Mouse (Mus musculus) cerebellum, adult 2 months (tissue): Measurements from ENCODE around the gene Ccni. TPM values are rescaled to one million over a fixed set of nuclear protein-coding genes. Genes with fewer than 3 reads are reported as not detected.

Experiments
- DNase-seq, 2 experiments: peaks; one replicate each; pipeline ENCODE4 v3.0.0; 2021
- H3K27ac ChIP-seq: fragments of 200-500 bp; 2 replicates; pipeline ENCODE4 v1.5.1; 2012; ENCODE audit warnings: low read length, control low read depth, inconsistent platforms; ENCODE audit not compliant: insufficient read depth
- H3K27me3 ChIP-seq: fragments of 200-500 bp; 2 replicates; pipeline ENCODE4 v1.6.1; 2012; ENCODE audit warnings: inconsistent platforms, mild to moderate bottlenecking, low read length, moderate library complexity; ENCODE audit not compliant: control insufficient read depth, insufficient read depth
- H3K4me1 ChIP-seq: fragments of 200-500 bp; 2 replicates; pipeline ENCODE4 v1.6.1; 2011; ENCODE audit warnings: low read length; ENCODE audit not compliant: control insufficient read depth, insufficient read depth
- H3K4me3 ChIP-seq: fragments of 200-500 bp; replicated peaks from 2 replicates; pipeline ENCODE3; 2011; ENCODE audit warnings: mild to moderate bottlenecking, low read depth, low read length, control low read depth; ENCODE audit not compliant: insufficient read depth
- CTCF ChIP-seq: fragments of 200-500 bp; IDR thresholded peaks from 2 replicates; pipeline ENCODE4 v1.5.1; 2011; ENCODE audit warnings: low read depth, mild to moderate bottlenecking, control low read depth, low read length, moderate library complexity, borderline replicate concordance; ENCODE audit not compliant: insufficient read depth
- POLR2A ChIP-seq: fragments of 200-500 bp; IDR thresholded peaks from 2 replicates; pipeline ENCODE4 v1.6.1; 2011; ENCODE audit warnings: low read length, control low read depth, borderline replicate concordance; ENCODE audit not compliant: insufficient read depth
- WGBS: fragments of 180-500 bp; shearing (Covaris S2); methylation state at CpG from one replicate; pipeline ENCODE4 v1.1.7; 2018; 5-methylcytosine and 5-hydroxymethylcytosine counted together
- polyA plus RNA-seq: library from polyadenylated mRNA; depleted of rRNA; stranded (reverse); fragments of >200 nt; gene quantifications from 2 replicates; pipeline ENCODE4 v1.2.3, GENCODE M21; 2012

The Ccni gene
- polyA plus RNA-seq, 1 experiment: 176 TPM

DNA sequence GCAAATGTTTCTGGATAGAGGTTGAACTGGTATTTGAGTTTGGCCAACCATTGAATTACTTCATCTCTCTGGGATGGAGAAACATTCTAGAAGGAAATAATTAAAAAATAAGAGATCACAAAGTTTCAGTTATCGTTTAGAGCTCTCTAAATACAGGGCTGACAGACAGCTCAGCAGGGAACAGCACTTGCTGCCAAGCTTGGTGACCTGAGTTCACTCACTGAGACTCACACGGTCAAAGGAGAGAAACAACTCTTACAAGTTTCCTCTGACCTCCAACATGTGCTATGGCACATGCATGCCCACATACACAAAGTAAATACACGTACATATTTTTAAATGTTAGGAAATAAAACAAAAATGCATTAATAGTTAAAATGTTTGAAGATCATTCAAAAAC, 16.7 kb downstream of the Ccni start:
- peak in 1 of 2 experiments; percentile 31 for DNase-seq
- H3K4me1 ChIP-seq: no peaks in the 10 kb centered on the region
- H3K27ac ChIP-seq: no peak overlapping the region
- WGBS: 19% methylated on average over 3 of the region's 3 CpGs
- H3K27me3 ChIP-seq: no peaks in the 10 kb centered on the region
- no peak for TF ChIP-seq CTCF
- no peak overlapping the region for H3K4me3 ChIP-seq

DNA sequence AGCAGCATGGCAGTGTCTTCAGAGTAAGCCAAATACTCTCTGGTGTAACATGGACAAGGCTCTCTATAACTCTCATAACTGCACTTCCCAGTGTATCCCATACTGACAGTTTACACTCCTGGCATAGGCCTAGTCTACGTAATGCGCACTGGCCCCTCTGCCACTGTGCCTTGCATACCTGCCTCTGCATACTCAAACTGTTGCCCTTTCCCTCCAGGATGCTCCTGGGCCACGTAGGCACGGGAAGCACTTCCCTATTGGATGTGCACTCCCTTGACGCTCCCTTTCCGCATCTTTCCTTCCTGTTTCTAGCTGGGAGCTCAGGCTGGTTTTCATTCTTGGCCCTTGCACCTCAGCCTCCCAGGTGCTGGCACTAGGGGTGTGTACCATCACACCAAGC, 21.7 kb downstream of the Ccni start:
- TF ChIP-seq CTCF (no peak), POLR2A (no peak)

DNA sequence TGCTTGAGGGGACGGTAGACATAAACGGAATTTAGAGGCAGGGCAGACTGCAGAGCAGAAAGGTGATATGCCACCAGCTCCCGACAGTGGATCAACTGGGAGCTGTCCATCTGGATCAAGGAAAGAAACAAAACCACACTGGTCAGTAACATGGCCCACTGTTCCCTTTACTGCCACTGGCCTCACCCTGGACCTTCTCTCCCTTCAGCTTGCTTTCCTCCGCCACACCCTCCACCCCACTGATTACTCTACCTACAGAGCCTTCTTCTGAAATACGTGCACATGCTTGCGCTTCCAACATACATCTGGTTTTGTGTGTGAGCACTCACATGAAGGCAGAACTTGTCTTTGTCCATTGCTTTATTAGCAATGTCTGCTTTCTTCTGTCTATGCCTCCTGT, 23.0 kb downstream of the Ccni start:
- Histone ChIP-seq H3K4me3 (no peak overlapping the region), H3K4me1 (no peaks in the 10 kb centered on the region), H3K27me3 (no peaks in the 10 kb centered on the region), H3K27ac (no peak overlapping the region)
- no peak for DNase-seq
- TF ChIP-seq POLR2A: no peak
- no peak for TF ChIP-seq CTCF
- 81% methylated on average over 6 of the region's 6 CpGs for WGBS

More for the DNA sequence above, 21.7 kb downstream of the Ccni start:
- Histone ChIP-seq H3K4me3 (no peak overlapping the region), H3K27ac (no peak overlapping the region), H3K27me3 (no peaks in the 10 kb centered on the region), H3K4me1 (no peaks in the 10 kb centered on the region)
- WGBS: 57% methylated on average over 6 of the region's 6 CpGs
- DNase-seq: no peak

DNA sequence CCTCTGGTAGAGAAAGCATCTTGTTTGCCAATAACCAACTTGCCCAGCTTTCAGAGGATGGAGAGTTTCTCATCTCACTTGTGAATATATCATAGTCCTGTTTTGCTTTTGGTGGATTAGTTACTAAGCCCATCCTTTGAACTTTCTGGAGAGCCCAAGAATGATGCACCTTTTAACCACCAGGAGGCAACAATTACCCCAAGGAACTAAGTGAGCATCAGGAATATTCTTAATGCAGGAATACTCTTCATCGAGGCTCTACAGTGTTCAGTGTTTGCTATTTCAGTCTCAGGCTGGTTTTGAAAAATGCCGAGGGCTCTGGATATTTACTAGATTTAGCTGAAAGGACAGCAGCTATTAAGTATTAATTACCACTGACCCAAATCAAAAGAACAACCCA, 26.0 kb downstream of the Ccni start:
- Histone ChIP-seq H3K4me3 (no peak overlapping the region), H3K4me1 (no peaks in the 10 kb centered on the region), H3K27ac (no peak overlapping the region), H3K27me3 (no peaks in the 10 kb centered on the region)
- TF ChIP-seq CTCF (0 out of 2 replicates have a peak, but pooled peaks have one; percentile 4), POLR2A (no peak)
- DNase-seq: peak in 1 of 2 experiments; percentile 24
- WGBS: 31% methylated on average over 2 of the region's 2 CpGs

DNA sequence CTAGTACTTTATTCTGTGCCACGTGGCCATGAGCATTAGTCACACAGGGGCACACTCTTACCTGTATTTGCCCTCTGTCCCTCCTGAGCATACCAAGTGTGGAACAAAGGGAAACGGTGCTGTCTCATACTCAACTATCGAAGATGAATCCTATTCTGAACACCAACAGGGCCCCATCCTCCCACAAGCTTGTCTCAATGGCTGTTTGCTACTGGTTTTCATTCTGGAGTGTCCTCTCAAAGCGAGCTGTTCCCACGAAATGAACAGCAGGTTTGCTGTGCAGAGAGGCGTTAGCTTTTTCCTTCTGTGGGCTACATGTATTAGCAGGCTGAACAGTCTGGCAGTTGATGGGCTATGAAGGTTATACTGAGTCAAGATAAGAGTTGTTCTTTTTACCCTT, 27.7 kb downstream of the Ccni start:
- Histone ChIP-seq H3K4me1 (no peaks in the 10 kb centered on the region), H3K27me3 (no peaks in the 10 kb centered on the region), H3K27ac (no peak overlapping the region), H3K4me3 (no peak overlapping the region)
- TF ChIP-seq CTCF (no peak), POLR2A (no peak)
- no peak for DNase-seq
- WGBS: 82% methylated on average over 6 of the region's 6 CpGs

DNA sequence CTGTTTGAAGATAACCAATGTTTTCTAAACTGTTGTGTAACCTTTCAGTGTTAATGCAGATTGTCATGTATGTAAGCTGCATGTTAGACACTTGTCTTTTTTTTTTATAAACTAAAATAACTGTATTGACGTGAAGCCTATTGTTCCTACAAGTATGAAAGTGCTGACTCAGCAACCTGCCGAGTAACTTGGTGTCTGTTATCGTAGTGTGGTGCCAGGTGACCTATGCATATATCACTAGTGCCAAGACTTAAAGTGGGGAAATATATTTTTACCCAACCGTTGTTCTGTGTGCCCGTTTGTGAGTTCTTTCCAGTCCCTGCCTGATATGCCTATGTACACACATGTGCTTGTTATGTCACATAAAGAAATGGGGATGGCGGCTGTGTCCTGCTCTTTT, 31.6 kb downstream of the Ccni start:
- no peak for DNase-seq
- H3K4me3 ChIP-seq: no peak overlapping the region
- TF ChIP-seq CTCF: no peak
- no peak for TF ChIP-seq POLR2A
- no peaks in the 10 kb centered on the region for H3K27me3 ChIP-seq
- H3K27ac ChIP-seq: no peak overlapping the region
- 81% methylated on average over 6 of the region's 6 CpGs for WGBS
- H3K4me1 ChIP-seq: no peaks in the 10 kb centered on the region

DNA sequence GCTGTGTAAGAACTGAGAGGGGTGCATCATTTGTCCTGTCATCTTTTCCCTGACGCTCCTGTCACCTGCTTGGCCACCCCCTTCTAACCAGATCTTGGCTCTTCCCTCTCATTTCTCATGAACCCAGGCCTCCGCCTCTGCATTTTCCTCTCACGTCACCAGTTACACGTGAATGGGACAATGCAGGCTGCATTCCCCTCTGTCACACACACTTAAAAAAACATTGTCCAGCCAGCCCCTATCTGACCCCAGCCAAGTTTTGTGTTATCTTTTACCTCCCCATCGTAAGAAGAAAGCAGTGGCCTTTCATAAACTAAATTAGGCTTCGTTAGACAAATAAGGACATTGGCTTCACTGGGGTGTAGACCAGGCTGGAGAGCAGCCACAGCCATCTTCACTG, 33.8 kb downstream of the Ccni start:
- no peaks in the 10 kb centered on the region for H3K4me1 ChIP-seq
- no peaks in the 10 kb centered on the region for H3K27me3 ChIP-seq
- H3K27ac ChIP-seq: no peak overlapping the region
- no peak for TF ChIP-seq POLR2A
- TF ChIP-seq CTCF: no peak
- no peak for DNase-seq
- no peak overlapping the region for H3K4me3 ChIP-seq
- WGBS: 80% methylated on average over 6 of the region's 6 CpGs

DNA sequence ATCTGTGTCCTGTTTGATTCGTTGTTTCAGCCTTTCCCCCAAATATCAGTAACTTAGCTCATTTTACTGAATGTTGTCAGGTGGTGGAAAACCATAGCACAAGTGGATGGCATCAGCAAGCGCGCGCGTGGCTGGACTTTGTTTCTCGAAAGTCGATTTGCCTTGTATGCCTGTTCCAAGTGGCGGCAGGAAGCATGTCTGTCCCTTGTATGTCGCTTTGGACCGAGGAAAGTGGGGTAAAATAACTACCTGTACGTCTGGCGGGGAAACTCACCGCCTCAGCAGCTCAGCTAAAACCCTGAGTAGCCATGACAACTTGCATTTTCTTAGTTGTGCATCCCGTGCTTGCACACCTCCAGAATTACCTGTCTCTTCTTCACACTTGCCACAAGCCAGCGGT, 34.9 kb downstream of the Ccni start:
- Histone ChIP-seq H3K4me1 (no peaks in the 10 kb centered on the region), H3K4me3 (no peak overlapping the region), H3K27ac (no peak overlapping the region), H3K27me3 (no peaks in the 10 kb centered on the region)
- no peak for DNase-seq
- WGBS: 97% methylated on average over 15 of the region's 15 CpGs
- TF ChIP-seq POLR2A: no peak
- TF ChIP-seq CTCF: no peak
